Mouse (Mus musculus) ovary, postnatal 14 days (tissue): ENCODE measurements around the gene Ppp1r18.
"Not testable (repeated sequence)": the region's sequence is repeated elsewhere in the genome, so short reads cannot be mapped to it uniquely, and the experiment has no call there.

Source experiments
- DNase-seq: peaks from one replicate; pipeline ENCODE4 v3.0.0; 2022; ENCODE audit warnings: low spot score

Ppp1r18 gene

DNA sequence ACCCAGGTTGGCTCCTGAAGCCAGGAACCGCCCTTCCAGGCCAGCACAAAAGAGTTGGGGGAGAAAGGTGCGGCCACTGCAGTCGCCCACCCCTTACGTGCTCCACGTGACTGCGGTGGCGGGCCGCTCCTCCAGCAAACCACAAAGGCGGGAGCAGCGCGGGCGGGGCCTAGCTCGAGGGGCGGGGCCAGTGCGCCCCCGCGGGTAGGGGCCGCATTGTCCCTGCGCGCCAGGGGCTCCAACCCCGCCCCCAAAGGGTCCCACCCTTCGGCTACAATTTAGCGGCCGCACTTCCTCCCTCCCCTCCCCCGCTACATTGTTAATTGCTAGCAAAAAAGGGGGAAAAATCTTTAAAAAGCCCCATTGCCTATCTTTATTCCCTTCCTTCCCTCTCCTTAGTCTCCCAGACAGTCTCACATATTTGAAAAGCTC, 28.4 kb upstream of the Ppp1r18 start:
- peak; percentile 74 for DNase-seq

DNA sequence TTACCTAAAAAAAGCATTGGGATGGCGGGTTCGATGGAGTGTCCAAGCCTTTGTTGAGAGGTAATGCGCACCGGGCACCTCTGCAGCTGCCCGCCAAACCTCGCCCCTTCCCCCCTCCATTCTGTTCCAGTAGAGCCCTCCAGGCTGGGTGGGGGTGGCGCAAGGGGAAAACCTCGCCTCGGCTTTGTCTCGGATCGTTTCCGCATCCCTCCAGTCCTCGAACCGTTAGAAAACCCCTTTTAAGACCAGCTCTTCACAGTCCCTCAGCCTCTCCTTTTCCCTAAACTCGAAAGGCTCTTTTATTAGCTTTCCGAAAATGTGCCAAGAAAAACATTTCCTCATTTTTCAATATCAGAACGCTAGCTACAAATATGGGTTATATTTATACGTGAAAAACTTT, 27.9 kb upstream of the Ppp1r18 start:
- no peak for DNase-seq

DNA sequence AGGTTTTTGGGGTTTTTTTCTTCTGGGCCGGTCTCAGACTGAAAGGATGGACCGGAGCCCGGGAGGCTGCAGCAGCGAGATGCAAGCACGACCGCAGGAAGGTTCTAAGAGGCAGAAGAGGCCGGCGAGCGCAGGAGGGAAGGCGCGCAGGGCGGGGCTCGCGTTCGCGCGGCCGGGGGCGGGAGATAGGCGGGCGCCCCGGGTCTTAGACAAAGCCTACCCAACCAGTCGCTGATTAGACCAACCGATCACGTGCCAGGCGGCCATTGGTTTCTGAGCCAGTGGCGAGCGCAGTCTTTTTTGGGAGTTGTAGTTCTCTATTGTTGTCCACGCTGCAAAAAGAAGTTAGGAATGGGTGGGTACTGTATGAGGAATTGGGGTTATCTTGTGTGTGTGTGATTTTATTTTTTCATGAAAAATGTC, 27.3 kb upstream of the Ppp1r18 start, which contains the start of gene Tubb5:
TSS of gene Tubb5 (minus strand) at position 185 of the 423 bp plus-strand sequence.
- DNase-seq: peak; percentile 92

DNA sequence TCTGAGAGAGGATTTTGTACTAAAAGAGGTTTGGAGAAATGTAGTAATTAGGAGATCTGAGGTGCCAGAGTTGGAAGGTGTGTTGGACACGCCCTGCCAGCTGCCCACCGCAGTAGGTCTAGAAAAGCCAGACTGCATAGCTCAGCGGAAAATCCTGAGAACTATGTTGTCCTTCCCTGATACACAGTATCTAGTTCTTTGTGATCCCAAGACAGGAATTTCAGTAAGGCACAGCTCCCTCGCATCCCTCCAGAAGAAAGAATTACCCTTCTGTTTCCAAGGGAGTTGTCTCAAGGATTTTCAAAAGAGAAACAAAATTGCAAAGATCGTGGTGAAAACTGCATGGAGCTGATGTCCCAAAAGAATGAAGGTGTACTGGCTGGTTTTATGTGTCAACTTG, 26.8 kb upstream of the Ppp1r18 start:
- DNase-seq: no peak

DNA sequence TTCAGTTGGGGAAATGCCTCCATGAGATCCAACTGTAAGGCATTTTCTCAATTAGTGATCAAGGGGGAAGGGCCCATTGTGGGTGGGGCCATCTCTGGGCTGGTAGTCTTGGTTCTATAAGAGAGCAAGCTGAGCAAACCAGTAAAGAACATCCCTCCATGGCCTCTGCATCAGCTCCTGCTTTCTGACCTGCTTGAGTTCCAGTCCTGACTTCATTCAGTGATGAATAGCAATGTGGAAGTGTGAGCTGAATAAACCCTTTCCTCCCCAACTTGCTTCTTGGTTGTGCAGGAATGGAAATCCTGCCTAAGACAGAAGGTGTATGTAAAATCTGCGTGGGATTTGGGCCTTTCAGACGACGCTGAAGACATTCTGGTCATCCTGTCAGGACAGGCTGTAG, 26.4 kb upstream of the Ppp1r18 start:
- DNase-seq: not testable (repeated sequence)

DNA sequence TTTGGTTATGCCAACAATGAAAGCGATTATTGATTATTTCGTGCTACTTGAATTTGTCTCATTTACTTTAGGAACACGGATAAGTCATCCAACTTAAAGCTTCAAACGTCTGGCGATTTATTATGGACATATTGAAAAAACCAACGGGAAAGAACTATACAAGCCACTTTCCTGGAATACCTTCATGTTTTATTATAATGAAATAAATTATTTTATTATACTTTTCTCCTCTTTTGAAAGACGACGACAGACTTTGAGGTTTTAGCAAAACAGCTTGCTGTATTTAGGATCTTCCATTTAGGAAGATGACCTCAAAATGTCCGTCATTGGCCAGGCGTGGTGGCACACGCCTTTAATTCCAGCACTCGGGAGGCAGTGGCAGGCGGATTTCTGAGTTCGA, 24.8 kb upstream of the Ppp1r18 start:
- no peak for DNase-seq

DNA sequence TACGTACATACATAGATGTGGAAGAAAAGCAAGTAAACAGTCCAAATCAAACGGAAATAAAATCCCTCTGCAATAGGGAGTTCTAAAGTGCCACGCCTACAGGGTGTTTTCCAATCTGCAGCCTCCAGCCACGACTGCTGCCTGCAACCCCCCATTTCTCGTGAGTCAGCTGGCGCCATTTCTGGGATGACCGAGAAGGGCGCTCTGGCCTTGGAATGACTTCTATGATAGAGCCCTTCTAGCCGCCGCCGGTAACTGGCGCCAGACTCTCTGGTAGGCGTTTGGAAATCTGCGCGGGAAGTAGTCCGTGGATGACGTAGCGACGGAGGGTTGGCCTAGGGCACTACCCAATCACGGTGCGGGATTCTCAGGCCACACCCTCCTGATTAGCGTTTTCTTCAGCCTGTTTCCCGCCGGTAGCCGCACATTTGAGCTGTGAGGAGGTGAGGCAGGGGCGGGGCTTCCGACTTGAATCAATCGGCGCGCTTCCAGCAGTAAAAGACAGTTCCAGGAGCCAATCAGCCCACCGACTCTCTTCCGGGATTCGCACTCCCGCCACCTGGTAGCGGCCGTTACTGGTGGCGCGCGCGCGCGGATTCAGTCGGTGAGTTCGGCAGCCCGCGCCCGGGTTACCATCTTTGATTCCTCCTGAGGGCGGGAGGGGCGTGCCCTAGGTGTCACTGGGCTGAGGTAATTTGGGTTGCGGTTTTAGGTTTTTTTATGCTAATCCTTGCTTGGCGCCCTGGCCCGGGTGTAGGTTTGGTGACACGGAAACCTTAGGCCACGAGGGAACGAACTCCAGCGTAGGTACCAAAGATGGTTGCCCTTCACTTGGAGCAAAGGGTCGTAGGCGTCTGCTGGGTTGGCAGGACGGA, 24.1 kb upstream of the Ppp1r18 start, which contains the start of gene Mdc1:
TSS of gene Mdc1 (plus strand) at position 440 of the 875 bp plus-strand sequence.
- DNase-seq: peak; percentile 96

DNA sequence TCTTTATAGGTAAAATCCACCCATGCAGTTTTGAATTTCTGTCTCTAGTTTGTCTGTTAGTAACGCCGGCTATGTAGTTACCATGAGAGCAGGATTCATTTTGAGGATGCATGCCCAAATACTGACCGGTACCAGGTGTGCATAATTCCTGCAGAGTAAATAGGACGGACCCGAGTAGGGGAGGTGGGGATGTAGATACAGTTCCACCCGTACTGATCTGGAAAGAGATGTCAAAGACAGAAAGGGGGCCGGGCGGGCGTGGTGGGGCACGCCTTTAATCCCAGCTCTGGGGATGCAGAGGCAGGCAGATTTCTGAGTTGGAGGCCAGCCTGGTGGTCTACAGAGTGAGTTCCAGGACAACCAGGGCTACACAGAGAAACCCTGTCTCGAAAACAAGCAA, 23.4 kb upstream of the Ppp1r18 start:
- DNase-seq: no peak

DNA sequence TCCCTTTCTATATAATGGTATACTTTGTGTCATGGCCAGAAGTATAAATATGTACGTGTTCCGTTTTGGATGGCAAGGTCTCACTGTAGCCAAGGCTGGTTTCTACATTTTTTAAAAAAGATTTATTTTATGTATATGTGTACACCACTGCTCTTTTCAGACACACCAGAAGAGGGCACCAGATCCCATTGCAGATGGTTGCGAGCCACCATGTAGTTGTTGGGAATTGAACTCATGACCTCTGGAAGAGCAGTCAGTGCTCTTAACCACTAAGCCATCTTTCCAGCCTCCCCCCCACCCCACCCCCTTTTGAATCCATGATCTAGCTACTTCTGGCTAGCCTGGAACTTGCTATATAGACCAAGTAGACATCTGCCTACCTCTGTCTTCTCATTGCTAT, 21.9 kb upstream of the Ppp1r18 start:
- DNase-seq: no peak

DNA sequence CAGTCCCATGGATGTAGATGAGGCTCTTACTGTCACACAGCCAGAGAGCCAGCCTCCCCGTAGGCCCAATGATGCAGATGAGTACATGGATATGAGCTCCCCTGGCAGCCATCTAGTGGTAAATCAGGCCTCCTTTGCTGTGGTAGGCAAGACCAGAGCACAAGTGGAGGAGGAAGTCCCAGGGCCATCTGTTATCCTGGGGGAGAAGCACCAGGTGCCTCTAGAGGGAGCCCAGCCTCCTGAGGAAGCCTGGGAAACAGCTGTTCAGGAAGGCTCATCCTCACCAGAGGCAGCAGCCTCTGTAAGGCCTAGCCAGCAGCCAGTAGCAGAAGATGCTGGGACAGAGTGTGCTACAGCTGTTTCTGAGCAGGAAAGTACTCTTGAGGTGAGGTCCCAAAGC, 17.3 kb upstream of the Ppp1r18 start:
- DNase-seq: no peak

DNA sequence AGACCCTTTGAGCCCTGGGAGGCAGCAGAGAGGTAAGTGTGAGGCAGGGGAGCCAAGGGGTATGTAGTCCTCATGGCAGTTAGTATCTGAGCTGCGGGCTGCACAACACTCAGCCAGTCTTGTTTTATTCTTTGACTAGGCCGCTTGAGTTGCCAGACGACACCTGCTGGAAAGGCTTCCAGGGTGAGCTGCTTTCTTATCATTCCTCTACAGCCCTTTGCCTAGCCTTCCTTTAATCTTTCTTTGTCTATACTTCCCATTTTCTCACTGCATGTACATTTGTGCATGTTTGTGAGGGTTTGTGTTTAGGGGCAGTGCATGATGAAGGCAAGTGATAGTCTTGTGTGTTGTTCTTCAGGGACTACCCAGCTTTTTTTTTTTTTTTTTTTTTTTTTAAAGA, 14.4 kb upstream of the Ppp1r18 start:
- no peak for DNase-seq

DNA sequence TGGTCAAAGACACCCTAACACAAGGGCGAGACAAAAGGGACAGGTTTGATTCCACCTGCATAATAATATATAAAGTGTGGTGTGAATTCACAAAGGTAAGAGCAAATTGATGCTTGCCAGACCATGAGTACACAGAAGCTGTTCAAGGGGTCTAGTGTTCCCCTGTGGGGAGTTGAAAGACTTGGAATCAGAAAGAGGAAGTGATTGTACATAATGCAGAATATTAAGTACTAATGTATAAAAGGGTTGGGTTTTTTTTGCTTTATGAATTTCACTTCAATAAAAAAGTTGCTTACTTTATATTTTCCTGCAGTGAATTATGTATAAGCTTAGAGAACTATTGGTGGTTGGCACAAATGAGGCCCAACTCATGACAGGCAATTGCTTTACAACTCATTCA, 6.0 kb upstream of the Ppp1r18 start:
- DNase-seq: no peak

DNA sequence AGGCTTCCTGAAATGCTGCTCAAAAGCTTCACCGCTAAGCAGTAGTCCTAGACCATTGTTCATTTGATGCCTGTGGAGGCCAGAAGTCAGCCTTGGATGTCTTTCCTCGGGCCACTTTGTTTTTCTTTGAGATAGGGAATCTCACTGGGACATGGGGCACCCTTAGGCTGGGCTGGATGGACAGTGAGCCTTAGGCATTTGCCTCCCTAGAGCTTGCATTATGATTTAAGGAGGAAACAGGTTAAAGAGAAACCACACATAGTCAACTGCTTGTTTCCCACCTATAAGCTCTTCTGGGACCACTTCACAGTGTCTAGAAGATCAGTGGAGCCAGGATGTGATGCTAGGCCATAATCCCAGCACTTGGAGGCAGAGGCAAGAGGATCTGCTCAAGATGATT, 5.6 kb upstream of the Ppp1r18 start:
- DNase-seq: no peak

DNA sequence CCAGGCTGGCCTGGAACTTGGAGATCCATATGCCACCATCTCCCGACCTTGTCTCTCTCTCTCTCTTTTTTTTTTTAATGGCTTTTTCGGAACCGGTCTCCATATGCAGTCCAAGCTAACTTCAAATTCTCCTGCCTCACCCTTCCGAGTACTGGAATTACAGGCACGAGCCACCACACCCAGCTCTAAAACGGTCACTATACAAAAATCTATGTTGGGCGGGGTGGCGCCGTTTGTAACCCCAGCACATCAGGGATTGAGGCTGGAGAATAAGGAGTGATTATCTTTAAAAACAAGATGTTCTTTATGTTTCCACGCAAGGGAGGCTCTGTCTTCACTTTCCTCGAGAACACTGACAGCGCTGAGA, 4.6 kb upstream of the Ppp1r18 start:
- DNase-seq: no peak

DNA sequence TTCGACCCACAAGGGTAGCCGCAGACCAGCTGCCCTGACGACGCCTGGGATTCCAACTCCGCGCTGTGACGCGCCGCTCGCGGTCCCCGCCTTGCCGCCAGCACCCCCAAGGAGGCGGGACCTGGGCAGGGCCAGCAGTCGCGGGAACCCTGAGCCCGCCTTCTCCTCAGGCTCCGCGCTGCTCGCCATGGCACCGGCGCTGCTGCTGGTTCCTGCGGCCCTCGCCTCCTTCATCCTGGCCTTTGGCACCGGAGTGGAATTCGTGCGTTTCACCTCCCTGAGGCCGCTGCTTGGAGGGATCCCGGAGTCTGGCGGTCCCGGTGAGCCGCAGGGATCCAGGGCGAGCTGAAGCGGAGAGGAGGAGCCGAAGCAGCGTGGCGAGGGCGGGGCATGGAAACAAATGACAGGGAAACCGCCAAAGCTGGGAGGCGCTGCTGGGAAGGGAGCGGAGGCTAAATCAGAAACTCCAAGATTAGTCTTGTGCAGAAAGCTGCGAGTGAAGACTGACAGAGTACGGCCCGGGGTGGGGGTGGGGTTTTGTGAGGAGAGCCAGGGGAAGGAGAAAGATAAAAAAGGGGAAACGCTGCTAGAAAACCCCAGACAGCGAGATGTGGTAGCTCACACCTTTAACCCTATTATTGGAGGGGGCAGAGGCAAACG, 4.1 kb upstream of the Ppp1r18 start, which contains the start of gene Nrm:
TSS of gene Nrm (plus strand) at position 121 of the 660 bp plus-strand sequence.
- peak; percentile 84 for DNase-seq

DNA sequence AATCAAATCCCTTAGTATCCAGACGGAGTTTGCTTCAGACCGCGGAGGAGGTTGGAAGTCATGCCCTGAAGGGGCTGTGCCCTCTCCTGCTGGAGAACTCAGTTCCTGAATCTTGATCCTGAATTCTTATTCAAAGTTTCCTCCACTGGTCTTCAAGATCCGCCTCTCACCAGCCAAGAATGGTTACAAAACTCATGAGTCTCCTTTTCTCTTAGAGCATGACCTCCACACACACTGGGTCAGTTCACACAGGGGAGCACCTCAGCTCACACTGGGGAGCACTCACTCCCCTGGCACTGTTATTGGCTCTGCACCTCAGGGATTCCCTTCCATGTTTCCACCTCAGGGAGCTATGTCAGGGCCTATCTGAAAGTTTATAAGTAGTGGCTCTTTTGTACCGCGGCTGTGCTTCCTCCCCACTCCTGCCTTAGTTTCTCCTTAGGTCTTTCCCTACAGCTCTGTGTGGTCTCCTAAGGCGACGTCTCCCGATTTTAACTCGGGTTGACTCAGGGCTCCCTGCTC, 500 bp upstream of the Ppp1r18 start:
- no peak for DNase-seq

DNA sequence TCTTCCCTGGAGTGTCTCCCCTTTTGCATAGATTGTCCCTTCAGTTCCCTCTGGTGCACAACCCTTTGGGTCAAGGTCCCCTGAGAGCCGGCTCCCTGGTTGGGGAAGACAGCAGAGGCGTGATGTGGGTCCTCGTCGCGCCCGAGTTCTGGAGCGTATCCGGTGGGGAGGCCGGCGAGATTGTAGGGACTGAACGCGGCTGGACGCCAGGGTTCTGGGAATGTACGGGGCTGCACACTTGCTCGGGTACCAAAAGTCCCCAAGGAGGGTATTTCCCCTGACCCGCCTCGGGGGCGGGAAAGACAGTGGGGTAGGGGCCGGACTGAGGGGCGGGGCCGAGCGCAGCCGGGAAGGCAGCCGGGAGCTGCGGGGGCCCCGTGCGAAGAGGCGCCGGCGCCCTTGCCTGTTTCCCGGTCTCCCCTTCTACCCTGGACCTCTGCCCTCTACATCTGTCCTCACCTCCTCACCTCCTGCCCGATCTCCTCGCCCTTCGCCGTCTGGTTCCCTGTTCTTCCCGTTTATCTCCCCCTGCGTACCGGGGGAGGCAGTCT, 963 bp downstream of the Ppp1r18 start:
- DNase-seq: peak; percentile 51

DNA sequence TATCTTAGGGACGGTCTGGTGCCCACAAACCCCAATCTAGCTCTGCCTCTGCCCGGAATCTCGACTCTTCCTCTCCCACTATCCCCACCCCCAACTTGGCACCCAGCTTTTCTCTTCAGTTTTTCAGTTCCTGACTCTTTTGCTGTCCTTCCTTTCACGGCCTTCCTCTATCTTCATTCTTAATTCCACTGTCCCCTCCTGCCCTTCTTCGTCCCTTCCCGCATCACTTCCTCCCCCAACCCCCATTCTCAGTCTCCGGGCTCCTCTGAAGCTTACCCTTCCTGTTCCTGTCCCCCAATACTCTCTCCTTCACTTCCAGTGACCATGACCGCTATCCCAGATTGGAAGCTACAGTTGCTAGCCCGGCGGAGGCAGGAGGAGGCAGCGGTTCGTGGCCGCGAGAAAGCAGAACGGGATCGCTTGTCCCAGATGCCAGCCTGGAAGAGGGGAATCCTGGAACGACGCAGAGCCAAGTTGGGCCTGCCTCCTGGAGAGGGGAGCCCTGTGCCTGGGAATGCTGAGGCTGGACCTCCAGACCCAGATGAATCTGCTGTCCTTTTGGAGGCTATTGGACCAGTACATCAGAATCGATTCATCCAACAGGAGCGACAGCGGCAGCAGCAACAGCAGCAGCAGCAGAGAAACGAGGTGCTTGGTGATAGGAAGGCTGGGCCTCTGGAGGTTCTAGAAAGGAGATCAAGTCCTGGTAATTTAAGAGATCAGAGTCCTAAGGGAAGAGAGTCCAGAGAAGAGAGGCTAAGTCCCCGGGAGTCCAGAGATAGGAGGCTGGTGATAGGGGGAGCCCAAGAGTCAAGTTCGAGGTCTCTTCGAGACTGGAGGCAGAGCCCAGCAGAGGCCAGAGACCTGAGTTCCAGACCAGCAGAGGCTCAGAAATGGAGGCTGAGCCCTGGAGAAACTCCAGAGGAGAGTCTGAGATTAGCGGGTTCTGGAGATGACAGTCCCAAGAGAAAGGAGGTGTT, 1.8 kb downstream of the Ppp1r18 start:
- DNase-seq: no peak

DNA sequence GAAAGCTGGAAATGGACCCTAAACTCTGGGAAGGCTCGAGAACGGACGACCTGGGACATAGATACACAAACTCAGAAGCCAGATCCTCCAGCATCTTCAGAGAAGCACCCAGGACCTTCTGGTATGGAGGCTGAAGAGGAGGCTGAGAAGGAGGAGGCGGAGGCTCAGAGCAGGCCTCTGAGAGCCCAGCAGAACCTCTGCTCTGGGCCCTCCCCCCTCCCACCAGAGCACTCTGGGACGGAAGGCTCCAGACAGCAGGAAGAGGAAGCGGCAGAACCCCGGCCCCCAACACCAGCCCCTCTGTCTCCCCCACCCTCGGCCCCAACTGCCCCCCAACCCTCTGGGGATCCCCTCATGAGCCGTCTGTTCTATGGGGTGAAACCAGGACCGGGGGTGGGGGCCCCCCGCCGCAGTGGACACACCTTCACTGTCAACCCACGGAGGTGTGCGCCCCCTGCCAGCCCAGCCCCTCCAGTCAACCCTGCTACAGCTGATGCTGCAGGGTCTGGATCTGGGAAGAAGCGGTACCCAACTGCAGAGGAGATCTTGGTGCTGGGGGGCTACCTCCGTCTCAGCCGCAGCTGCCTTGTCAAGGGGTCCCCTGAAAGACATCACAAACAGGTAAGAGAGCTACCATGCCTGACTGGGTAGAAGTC, 2.9 kb downstream of the Ppp1r18 start:
- no peak for DNase-seq

DNA sequence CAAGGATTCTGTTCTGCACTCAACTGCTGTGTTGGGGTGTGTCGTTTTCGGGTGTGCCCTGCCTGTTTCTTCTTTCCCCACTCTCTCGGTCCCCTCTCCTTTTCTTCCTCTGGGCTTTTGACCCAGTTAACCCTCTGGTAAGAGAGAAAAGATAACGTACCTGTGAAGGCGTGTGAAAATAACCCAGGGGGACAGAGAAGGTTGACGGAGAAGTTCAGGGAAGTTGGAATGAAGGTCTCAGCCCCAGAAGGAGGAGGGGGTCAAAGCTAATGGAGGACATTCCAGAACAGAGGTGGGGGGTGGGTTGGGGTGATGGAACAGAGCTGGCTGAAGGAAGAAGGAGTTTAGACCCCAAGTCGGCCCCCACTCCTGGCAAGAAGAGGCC, 3.6 kb downstream of the Ppp1r18 start:
- DNase-seq: no peak
